Mouse (Mus musculus) spleen, adult 18-20 months (tissue): ENCODE results near the gene Krt86.
A peak's percentile ranks its signal among the peaks of the same experiment; 100 is the strongest.
"Not testable (repeated sequence)": the region's sequence is repeated elsewhere in the genome, so short reads cannot be mapped to it uniquely, and the experiment has no call there.

ENCODE experiments used
- DNase-seq, 2 experiments: peaks; one replicate each; pipeline ENCODE4 v3.0.0; 2022; ENCODE audit warnings: mixed read lengths in 2 of 2

The Krt86 gene

GRCm38 (mm10) chr15:101493713-101494112 is 20.4 kb downstream of the Krt86 start:
- DNase-seq: no peak

GRCm38 (mm10) chr15:101494203-101494602 is 20.9 kb downstream of the Krt86 start:
- DNase-seq: no peak

GRCm38 (mm10) chr15:101495266-101495665 is 22.0 kb downstream of the Krt86 start:
- DNase-seq: no peak

- no peak for DNase-seq
These were observed 23.9 kb downstream of the Krt86 start for GRCm38 (mm10) chr15:101497181-101497580.

- DNase-seq: no peak
These were observed 33.8 kb downstream of the Krt86 start for GRCm38 (mm10) chr15:101506896-101507758.

- DNase-seq: no peak
These were observed 35.0 kb downstream of the Krt86 start for GRCm38 (mm10) chr15:101508247-101508646.

GRCm38 (mm10) chr15:101517161-101517560 is 43.9 kb downstream of the Krt86 start, which contains the start of gene Gm49425:
Gene Gm49425 (minus strand): TSS chr15:101517261.
- DNase-seq: not testable (repeated sequence)

- DNase-seq: peak in 1 of 2 experiments; percentile 53
These were observed 46.5 kb downstream of the Krt86 start for GRCm38 (mm10) chr15:101519792-101520191.

GRCm38 (mm10) chr15:101522556-101523232 is 49.4 kb downstream of the Krt86 start:
- no peak for DNase-seq
